Mouse (Mus musculus) kidney, postnatal 0 days (tissue): ENCODE results near the gene Sdk1. TPM values are rescaled to one million over a fixed set of nuclear protein-coding genes. Genes with fewer than 3 reads are reported as not detected.

Source experiments
- ATAC-seq: fragments of 200-750 bp; cut with Nextera tagmentation; replicated peaks from 2 replicates; pipeline ENCODE4 v1.8.0; 2017; ENCODE audit warnings: low read depth, moderate number of reproducible peaks, moderate TSS enrichment, moderate library complexity; ENCODE audit not compliant: low FRiP score
- DNase-seq: peaks from one replicate; pipeline ENCODE4 v3.0.0-alpha.2; 2016; ENCODE audit warnings: low spot score
- H3K27ac ChIP-seq: fragments of 300-500 bp; sonication (generic); 2 replicates; pipeline ENCODE4 v1.5.1; 2014; ENCODE audit warnings: mild to moderate bottlenecking
- H3K27me3 ChIP-seq: fragments of 300-500 bp; sonication (generic); 2 replicates; pipeline ENCODE4 v1.6.1; 2014; ENCODE audit warnings: low read length, mixed read lengths; ENCODE audit not compliant: insufficient read depth
- H3K36me3 ChIP-seq: fragments of 300-500 bp; sonication (generic); 2 replicates; pipeline ENCODE4 v1.6.1; 2014; ENCODE audit warnings: low read length, mixed read lengths; ENCODE audit not compliant: insufficient read depth
- H3K4me1 ChIP-seq: fragments of 300-500 bp; sonication (generic); replicated peaks from 2 replicates; pipeline ENCODE4 v1.6.1; 2014; ENCODE audit warnings: antibody characterized with exemption, low read length, mixed read lengths; ENCODE audit not compliant: insufficient read depth
- H3K4me2 ChIP-seq: fragments of 300-500 bp; sonication (generic); 2 replicates; pipeline ENCODE4 v1.6.1; 2014; ENCODE audit warnings: mild to moderate bottlenecking, low read length, moderate library complexity, mixed read lengths
- H3K4me3 ChIP-seq: fragments of 300-500 bp; sonication (generic); replicated peaks from 2 replicates; pipeline ENCODE4 v1.5.1; 2014; ENCODE audit warnings: low read depth, low read length
- H3K9ac ChIP-seq: fragments of 300-500 bp; sonication (generic); 2 replicates; pipeline ENCODE4 v1.6.1; 2014; ENCODE audit warnings: low read depth, low read length
- H3K9me3 ChIP-seq: fragments of 300-500 bp; sonication (generic); replicated peaks from 2 replicates; pipeline ENCODE4 v1.6.1; 2016; ENCODE audit warnings: low read length, inconsistent platforms, mixed read lengths
- CTCF ChIP-seq: IDR thresholded peaks from 2 replicates; pipeline ENCODE4 v1.5.1; 2016; ENCODE audit warnings: antibody characterized with exemption, low read depth, mild to moderate bottlenecking, moderate library complexity
- WGBS: fragments of 180-500 bp; shearing (Covaris S2); extraction: QIAGEN DNeasy Blood & Tissue Kit; methylation state at CpG from one replicate; pipeline ENCODE4 v1.1.7; 2014; 5-methylcytosine and 5-hydroxymethylcytosine counted together
- polyA plus RNA-seq: library from polyadenylated mRNA; unstranded; fragments of >200 nt; fragmentation: Nextera tagmentation; extraction: Ambion mirVana; gene quantifications from 2 replicates; pipeline ENCODE4 v1.2.1, GENCODE M21; 2015

Gene Sdk1
- polyA plus RNA-seq, 1 experiment from 2014 or later: 2.1 TPM

DNA sequence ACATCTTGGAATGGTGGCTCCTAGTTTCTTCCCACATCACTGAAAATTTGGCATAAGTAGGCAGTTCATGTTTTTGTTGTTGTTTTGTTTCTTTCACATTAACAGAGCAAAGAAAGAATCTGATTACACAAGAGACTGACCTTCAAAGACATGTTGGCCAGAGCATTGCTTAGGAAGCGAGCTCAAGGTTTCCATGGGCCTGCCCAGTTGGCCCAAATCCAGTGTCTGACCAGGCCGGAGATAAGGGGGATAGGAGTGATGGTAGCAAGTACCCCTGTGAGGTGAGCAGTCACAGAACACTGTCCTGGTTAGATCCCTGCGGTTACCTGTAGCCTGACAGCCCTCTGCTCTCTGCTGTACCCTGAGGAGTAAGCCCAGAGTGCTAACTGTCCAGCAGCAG, 122.7 kb downstream of the Sdk1 start:
- H3K27ac ChIP-seq: no peak overlapping the region
- H3K36me3 ChIP-seq: no peaks in the 10 kb centered on the region
- no peaks in the 10 kb centered on the region for H3K27me3 ChIP-seq
- ATAC-seq: no peak
- no peaks in the 10 kb centered on the region for H3K4me1 ChIP-seq
- no peak overlapping the region for H3K4me3 ChIP-seq
- H3K9ac ChIP-seq: no peak overlapping the region
- TF ChIP-seq CTCF: no peak
- H3K4me2 ChIP-seq: no peak overlapping the region
- WGBS: 79% methylated on average over 3 of the region's 3 CpGs
- no peak for DNase-seq
- H3K9me3 ChIP-seq: no peaks in the 10 kb centered on the region

DNA sequence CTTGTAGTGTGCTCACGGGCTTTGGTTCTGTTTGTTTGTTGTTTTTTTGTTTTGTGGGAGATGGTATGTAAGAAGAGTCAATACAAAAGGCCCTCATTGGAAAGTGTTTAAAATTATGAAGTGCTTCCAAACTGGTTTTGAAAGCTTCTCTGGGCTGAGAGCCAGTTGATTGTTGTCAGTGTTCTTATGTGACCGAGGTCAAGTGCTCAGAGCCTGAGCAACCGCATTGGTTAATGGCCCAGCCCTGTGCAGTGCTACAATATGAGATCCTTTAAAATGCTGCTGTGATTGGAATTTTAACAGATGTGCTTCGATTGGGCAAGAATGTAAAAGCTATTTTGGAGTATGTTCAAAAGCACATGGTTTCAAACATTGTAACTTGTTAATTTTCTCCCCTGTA, 127.3 kb downstream of the Sdk1 start:
- H3K27me3 ChIP-seq: no peaks in the 10 kb centered on the region
- H3K4me3 ChIP-seq: no peak overlapping the region
- H3K9ac ChIP-seq: no peak overlapping the region
- TF ChIP-seq CTCF: no peak
- H3K9me3 ChIP-seq: no peaks in the 10 kb centered on the region
- no peaks in the 10 kb centered on the region for H3K4me1 ChIP-seq
- H3K4me2 ChIP-seq: no peak overlapping the region
- DNase-seq: peak; percentile 57
- 39% methylated on average over 4 of the region's 4 CpGs for WGBS
- no peak for ATAC-seq
- H3K27ac ChIP-seq: no peak overlapping the region
- H3K36me3 ChIP-seq: no peaks in the 10 kb centered on the region

DNA sequence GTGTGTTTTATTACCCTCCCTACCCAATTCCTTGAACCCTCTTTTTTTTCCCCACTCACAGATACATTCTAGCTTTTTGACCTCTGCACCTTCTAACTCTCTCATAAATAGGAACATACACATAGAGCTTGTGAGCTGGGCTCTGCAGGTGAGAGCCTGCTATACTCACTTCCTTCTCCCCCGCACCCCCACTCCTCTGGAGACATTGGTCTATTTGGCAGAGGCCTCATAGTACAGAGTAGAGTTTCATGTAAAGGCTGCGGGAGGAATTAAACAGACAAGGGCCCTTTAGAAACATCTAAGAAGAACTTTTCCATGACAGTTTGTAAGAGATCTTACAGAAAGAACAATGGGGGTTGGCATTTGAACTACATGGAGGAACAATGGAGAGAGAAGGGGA, 133.5 kb downstream of the Sdk1 start:
- WGBS: 77% methylated on average over 2 of the region's 2 CpGs
- H3K4me2 ChIP-seq: no peak overlapping the region
- no peak for DNase-seq
- ATAC-seq: no peak
- TF ChIP-seq CTCF: no peak
- H3K9ac ChIP-seq: no peak overlapping the region
- H3K9me3 ChIP-seq: no peaks in the 10 kb centered on the region
- H3K27me3 ChIP-seq: no peaks in the 10 kb centered on the region
- H3K4me1 ChIP-seq: no peaks in the 10 kb centered on the region; the same call in 1 of the 2 replicates
- H3K27ac ChIP-seq: no peak overlapping the region
- H3K36me3 ChIP-seq: no peaks in the 10 kb centered on the region
- H3K4me3 ChIP-seq: no peak overlapping the region

DNA sequence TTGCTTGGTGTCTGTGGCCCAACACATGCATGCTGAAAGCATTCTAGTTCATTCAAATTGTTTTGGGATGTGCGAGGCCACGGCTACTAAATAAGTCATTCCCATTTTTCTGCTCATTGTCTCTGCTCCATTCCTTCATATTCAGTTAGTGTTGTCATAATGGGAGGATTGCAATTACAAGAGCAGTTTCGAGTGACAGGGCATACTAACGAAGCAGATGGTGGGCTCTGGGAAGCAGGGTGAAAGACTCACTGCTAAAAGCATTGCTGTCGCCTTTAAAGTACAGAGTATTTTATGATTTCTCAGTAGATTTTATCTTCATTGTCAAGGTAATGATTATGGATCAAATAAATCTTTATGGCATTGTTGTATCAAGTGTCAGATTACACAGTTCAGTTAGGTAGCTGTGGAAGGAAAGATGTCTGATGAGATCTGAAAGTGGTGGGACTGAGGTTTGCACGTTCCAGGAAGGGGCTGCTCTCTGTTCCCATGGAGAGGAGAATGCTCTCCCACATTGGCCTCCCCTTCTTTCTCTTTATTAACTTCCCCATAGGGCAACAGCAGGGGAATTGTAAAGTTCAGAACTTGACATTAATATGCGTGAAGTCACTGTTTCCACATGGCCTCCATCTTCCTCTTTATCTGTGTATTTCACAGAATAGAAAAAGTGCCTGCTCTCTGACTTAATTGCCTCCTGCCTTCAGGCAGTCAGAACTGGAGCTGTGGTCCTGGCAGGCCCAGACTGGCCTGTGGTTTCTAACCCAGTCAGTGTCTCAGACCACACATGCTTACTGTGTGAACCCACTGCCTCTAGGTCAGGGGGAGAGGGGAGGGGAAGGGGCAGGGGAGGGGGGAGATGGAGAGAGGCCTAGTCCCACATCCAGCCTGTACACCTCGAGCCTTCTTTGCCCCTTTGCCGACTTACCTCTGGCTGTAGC, 138.8 kb downstream of the Sdk1 start:
- no peaks in the 10 kb centered on the region for H3K27me3 ChIP-seq
- ATAC-seq: peak; percentile 84
- no peaks in the 10 kb centered on the region for H3K36me3 ChIP-seq
- H3K9ac ChIP-seq: 0 out of 2 replicates have a peak overlapping the region, but pooled peaks have one; percentile 32
- TF ChIP-seq CTCF: no peak
- no peak overlapping the region for H3K4me3 ChIP-seq
- H3K9me3 ChIP-seq: no peaks in the 10 kb centered on the region
- DNase-seq: peak; percentile 30
- peak overlapping the region; percentile 27; the same call in 1 of the 2 replicates for H3K4me2 ChIP-seq
- WGBS: 38% methylated on average over 9 of the region's 9 CpGs
- H3K4me1 ChIP-seq: peaks cover 4% of the 10 kb centered on the region; the same call in 1 of the 2 replicates
- H3K27ac ChIP-seq: peak overlapping the region; percentile 93

DNA sequence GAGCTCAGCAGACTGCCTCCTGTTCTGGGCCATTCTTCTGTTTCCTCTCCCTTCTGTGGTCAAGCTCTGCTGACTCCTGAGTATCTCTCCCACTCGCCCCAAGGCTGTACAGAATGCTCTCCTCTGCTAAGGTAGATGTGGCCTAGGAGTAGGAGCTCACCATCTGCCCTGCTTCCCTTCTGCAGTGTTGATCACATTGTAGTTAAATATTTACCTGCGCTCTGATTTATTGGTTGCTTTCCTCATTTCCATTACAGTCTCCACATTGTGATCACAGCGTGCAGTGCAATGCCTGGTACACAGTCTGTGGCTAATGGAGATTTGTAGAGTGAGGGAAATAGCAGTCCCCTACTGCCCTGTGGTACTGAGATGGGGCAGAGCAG, 139.5 kb downstream of the Sdk1 start:
- Histone ChIP-seq H3K36me3 (no peaks in the 10 kb centered on the region), H3K4me1 (peaks cover 4% of the 10 kb centered on the region; the same call in 1 of the 2 replicates), H3K4me2 (peak overlapping the region; percentile 27; the same call in 1 of the 2 replicates), H3K9ac (0 out of 2 replicates have a peak overlapping the region, but pooled peaks have one; percentile 32), H3K27me3 (no peaks in the 10 kb centered on the region), H3K27ac (peak overlapping the region; percentile 93), H3K9me3 (no peaks in the 10 kb centered on the region), H3K4me3 (no peak overlapping the region)
- WGBS: 49% methylated on average over 3 of the region's 3 CpGs
- no peak for TF ChIP-seq CTCF
- peak; percentile 69 for DNase-seq
- ATAC-seq: peak; percentile 91

DNA sequence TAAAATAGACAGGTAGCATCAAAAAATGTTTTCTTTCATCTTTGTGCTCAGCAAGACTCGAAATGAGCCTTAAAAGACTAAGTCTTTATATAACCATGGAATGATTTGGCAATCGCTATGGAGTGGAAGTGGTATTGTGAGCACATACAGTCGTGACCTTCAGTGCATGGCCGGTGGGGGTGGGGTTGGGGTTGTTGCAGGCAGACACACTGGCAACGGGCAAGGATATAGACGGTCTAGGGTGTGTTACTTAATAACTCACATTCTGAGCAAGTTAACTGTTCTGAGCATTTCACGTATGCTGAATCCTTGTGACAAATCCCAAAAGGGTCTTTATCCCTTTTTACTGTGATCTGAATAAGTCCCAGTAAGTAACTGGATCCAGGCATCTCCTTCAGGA, 140.3 kb downstream of the Sdk1 start:
- no peak overlapping the region for H3K4me2 ChIP-seq
- DNase-seq (no peak), ATAC-seq (no peak)
- 74% methylated on average over 7 of the region's 7 CpGs for WGBS
- no peaks in the 10 kb centered on the region for H3K9me3 ChIP-seq
- H3K4me3 ChIP-seq: no peak overlapping the region
- no peaks in the 10 kb centered on the region for H3K36me3 ChIP-seq
- 0 out of 2 replicates have a peak overlapping the region, but pooled peaks have one; percentile 93 for H3K27ac ChIP-seq
- H3K27me3 ChIP-seq: no peaks in the 10 kb centered on the region
- no peak overlapping the region for H3K9ac ChIP-seq
- TF ChIP-seq CTCF: no peak
- H3K4me1 ChIP-seq: peaks cover 4% of the 10 kb centered on the region; the same call in 1 of the 2 replicates
